Mouse (Mus musculus) neural tube, embryonic 12.5 days (tissue): Measurements from ENCODE around the gene Rassf8. TPM values are rescaled to one million over a fixed set of nuclear protein-coding genes. Genes with fewer than 3 reads are reported as not detected.
A peak's percentile ranks its signal among the peaks of the same experiment; 100 is the strongest.

ENCODE experiments used
- ATAC-seq: fragments of 200-750 bp; cut with Nextera tagmentation; 2 replicates; pipeline ENCODE4 v1.8.0; 2017; ENCODE audit warnings: low read depth, mild to moderate bottlenecking, moderate TSS enrichment, moderate library complexity; ENCODE audit not compliant: low FRiP score
- H3K27ac ChIP-seq: fragments of 300-500 bp; sonication (generic); 2 replicates; pipeline ENCODE4 v1.5.1; 2016
- H3K27me3 ChIP-seq: fragments of 300-500 bp; sonication (generic); replicated peaks from 2 replicates; pipeline ENCODE4 v1.6.1; 2016; ENCODE audit warnings: mild to moderate bottlenecking
- H3K36me3 ChIP-seq: fragments of 300-500 bp; sonication (generic); 2 replicates; pipeline ENCODE4 v1.6.1; 2016; ENCODE audit warnings: mild to moderate bottlenecking
- H3K4me1 ChIP-seq: fragments of 300-500 bp; sonication (generic); 2 replicates; pipeline ENCODE4 v1.6.1; 2016
- H3K4me2 ChIP-seq: fragments of 300-500 bp; sonication (generic); replicated peaks from 2 replicates; pipeline ENCODE4 v1.6.1; 2016; ENCODE audit warnings: mild to moderate bottlenecking
- H3K4me3 ChIP-seq: fragments of 300-500 bp; sonication (generic); 2 replicates; pipeline ENCODE4 v1.5.1; 2016
- H3K9ac ChIP-seq: fragments of 300-500 bp; sonication (generic); 2 replicates; pipeline ENCODE4 v1.6.1; 2016; ENCODE audit warnings: mild to moderate bottlenecking
- H3K9me3 ChIP-seq: fragments of 300-500 bp; sonication (generic); 2 replicates; pipeline ENCODE4 v1.6.1; 2016; ENCODE audit warnings: mild to moderate bottlenecking
- WGBS: fragments of 180-500 bp; shearing (Covaris S2); methylation state at CpG from one replicate; pipeline ENCODE4 v1.1.7; 2016; 5-methylcytosine and 5-hydroxymethylcytosine counted together
- polyA plus RNA-seq: library from polyadenylated mRNA; unstranded; fragments of >200 nt; fragmentation: Nextera tagmentation; extraction: Ambion mirVana; gene quantifications from 2 replicates; pipeline ENCODE4 v1.2.1, GENCODE M21; 2016

Rassf8 gene
- polyA plus RNA-seq, 1 experiment from 2014 or later = 3.6 TPM

- no peak overlapping the region for H3K4me2 ChIP-seq
- H3K4me1 ChIP-seq = peaks cover 31% of the 10 kb centered on the region
- no peaks in the 10 kb centered on the region for H3K9me3 ChIP-seq
- no peak overlapping the region for H3K27ac ChIP-seq
- peaks cover 44% of the 10 kb centered on the region for H3K27me3 ChIP-seq
- ATAC-seq = no peak
- no peaks in the 10 kb centered on the region for H3K36me3 ChIP-seq
- 66% methylated on average over 2 of the region's 2 CpGs for WGBS
- H3K9ac ChIP-seq = no peak overlapping the region
- H3K4me3 ChIP-seq = no peak overlapping the region
These were observed 113.8 kb downstream of the Rassf8 start for GRCm38 (mm10) chr6:145860350-145860749.

DNA sequence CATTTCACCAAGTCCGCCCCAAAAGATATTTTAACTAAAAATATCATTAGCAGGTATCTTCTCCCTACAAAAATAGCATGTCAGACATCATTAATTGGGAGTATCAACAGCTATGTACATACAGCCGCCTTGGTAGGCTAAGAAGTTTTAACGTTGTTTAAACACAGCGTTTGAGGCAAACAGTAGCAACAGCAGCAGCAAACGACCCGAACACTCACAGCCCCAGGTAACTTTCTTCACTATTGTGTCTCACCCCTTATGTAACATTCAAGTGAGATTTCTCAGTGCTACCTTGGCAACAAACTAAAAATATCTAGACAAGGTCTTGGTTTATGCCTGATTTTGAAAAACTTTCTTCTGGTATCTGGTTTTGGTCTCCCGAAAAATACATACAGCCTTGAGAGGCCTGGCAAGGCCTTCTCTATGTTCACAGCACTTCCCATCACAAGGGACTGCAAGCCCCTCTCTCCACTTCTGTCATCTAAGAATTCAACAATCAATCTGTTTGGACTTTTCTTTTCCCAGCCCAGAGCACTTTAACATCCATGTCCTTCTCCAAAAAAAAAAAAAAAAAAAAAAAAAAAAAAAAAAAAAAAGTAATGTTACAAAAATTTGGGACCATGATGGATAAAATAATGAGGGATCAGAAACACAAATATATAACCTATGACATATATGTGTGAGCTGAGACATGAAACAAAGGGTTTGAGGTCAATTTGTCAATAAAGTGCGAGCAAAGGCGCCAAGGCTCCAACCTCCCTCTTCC lies 115.1 kb downstream of the Rassf8 start:
- no peak overlapping the region for H3K27ac ChIP-seq
- no peak overlapping the region for H3K9ac ChIP-seq
- peaks cover 30% of the 10 kb centered on the region for H3K4me1 ChIP-seq
- H3K4me3 ChIP-seq = no peak overlapping the region
- H3K27me3 ChIP-seq = peaks cover 53% of the 10 kb centered on the region
- ATAC-seq = no peak
- H3K9me3 ChIP-seq = no peaks in the 10 kb centered on the region
- H3K36me3 ChIP-seq = no peaks in the 10 kb centered on the region
- peak overlapping the region; percentile 99; the same call in 1 of the 2 replicates for H3K4me2 ChIP-seq
- 77% methylated on average over 9 of the region's 9 CpGs for WGBS

GRCm38 (mm10) chr6:145862321-145862720 lies 115.8 kb downstream of the Rassf8 start:
- peaks cover 58% of the 10 kb centered on the region for H3K27me3 ChIP-seq
- no peaks in the 10 kb centered on the region for H3K36me3 ChIP-seq
- H3K9me3 ChIP-seq = no peaks in the 10 kb centered on the region
- peak overlapping the region; percentile 57 for H3K4me3 ChIP-seq
- peaks cover 30% of the 10 kb centered on the region for H3K4me1 ChIP-seq
- H3K4me2 ChIP-seq = peak overlapping the region; percentile 99
- H3K27ac ChIP-seq = no peak overlapping the region
- ATAC-seq = no peak
- H3K9ac ChIP-seq = peak overlapping the region; percentile 62; the same call in 1 of the 2 replicates
- WGBS = 15% methylated on average over 4 of the region's 4 CpGs

- no peak for ATAC-seq
- Histone ChIP-seq H3K9ac (peak overlapping the region; percentile 62), H3K27me3 (peaks cover 60% of the 10 kb centered on the region), H3K4me2 (peak overlapping the region; percentile 99), H3K36me3 (no peaks in the 10 kb centered on the region), H3K9me3 (no peaks in the 10 kb centered on the region), H3K4me3 (peak overlapping the region; percentile 57), H3K4me1 (peaks cover 30% of the 10 kb centered on the region), H3K27ac (no peak overlapping the region)
- under 1% methylated on average over 35 of the region's 35 CpGs for WGBS
These were observed 116.2 kb downstream of the Rassf8 start for GRCm38 (mm10) chr6:145862739-145863064.

DNA sequence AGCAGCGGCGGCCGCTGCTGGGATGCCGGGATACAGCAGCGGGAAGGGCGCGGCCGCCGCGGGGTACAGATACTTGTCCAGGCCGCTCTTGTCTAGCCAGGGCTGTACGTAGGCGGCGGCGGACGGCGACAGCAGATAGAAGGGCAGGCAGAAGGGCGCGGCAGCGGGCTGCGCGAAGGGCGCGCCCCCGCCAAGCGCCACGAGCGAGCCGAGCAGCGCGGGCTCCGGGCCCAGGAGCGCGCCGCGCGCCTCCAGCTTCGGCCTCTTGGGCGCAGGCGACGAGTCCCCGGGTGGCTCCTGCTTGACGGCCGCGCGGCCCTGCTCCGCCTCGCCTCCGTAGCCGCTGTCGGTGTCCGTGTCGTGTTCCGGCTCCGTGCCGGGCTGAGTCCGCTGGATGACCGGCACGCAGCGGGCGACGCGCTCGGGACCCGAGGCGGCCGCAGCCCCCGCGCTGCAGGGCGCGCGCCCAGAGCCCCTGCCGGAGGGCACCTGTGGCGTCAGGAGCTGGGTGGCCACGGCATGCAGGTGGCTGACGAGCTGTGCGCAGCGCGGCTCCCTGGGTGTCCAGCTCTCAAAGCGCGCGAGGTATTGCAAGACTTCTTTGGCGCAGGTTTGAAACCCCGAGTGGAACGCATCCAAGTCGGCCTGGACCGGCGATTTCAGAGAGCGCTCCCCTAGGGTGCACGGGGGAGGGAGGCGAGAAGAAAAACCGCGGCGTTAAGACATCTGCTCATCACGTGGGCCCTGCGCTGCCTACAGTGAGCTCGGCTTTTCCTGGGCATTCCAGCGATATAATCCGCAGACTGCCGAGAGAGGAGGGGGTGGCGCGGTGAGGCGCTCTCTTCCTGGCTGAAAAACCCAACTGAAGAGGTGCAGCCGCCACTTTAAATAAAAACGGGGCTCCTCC lies 116.8 kb downstream of the Rassf8 start:
- WGBS = under 1% methylated on average over 105 of the region's 105 CpGs

GRCm38 (mm10) chr6:145864171-145864570 lies 117.6 kb downstream of the Rassf8 start:
- H3K9me3 ChIP-seq = no peaks in the 10 kb centered on the region
- H3K4me3 ChIP-seq = peak overlapping the region; percentile 57
- H3K4me1 ChIP-seq = peaks cover 30% of the 10 kb centered on the region
- H3K27ac ChIP-seq = no peak overlapping the region
- no peak for ATAC-seq
- under 1% methylated on average over 8 of the region's 8 CpGs for WGBS
- 0 out of 2 replicates have a peak overlapping the region, but pooled peaks have one; percentile 62 for H3K9ac ChIP-seq
- peaks cover 69% of the 10 kb centered on the region for H3K27me3 ChIP-seq
- peak overlapping the region; percentile 99 for H3K4me2 ChIP-seq
- no peaks in the 10 kb centered on the region for H3K36me3 ChIP-seq

More for the DNA sequence above, 116.8 kb downstream of the Rassf8 start:
- no peaks in the 10 kb centered on the region for H3K36me3 ChIP-seq
- ATAC-seq = peak; percentile 60
- no peaks in the 10 kb centered on the region for H3K9me3 ChIP-seq
- peak overlapping the region; percentile 62 for H3K9ac ChIP-seq
- H3K4me1 ChIP-seq = peaks cover 30% of the 10 kb centered on the region
- peak overlapping the region; percentile 99 for H3K4me2 ChIP-seq
- peak overlapping the region; percentile 57 for H3K4me3 ChIP-seq
- H3K27ac ChIP-seq = no peak overlapping the region
- H3K27me3 ChIP-seq = peaks cover 63% of the 10 kb centered on the region

- H3K4me2 ChIP-seq = peak within 1 kb of the TSS; percentile 99
- H3K4me3 ChIP-seq = peak within 1 kb of the TSS; percentile 51
- no peaks in the 10 kb centered on the region for H3K9me3 ChIP-seq
- peaks cover 30% of the 10 kb centered on the region for H3K4me1 ChIP-seq
- H3K27ac ChIP-seq = no peak within 1 kb of the TSS
- H3K36me3 ChIP-seq = no peaks in the 10 kb centered on the region
- peak; percentile 43 for ATAC-seq
- WGBS = 1% methylated on average over 57 of the region's 57 CpGs
- H3K9ac ChIP-seq = peak within 1 kb of the TSS; percentile 59
- peaks cover 65% of the 10 kb centered on the region for H3K27me3 ChIP-seq
These were observed 118.8 kb downstream of the Rassf8 start, which contains the start of gene Bhlhe41 for GRCm38 (mm10) chr6:145865289-145865885. Gene Bhlhe41, minus strand, starts transcription at chr6:145865558.

- H3K4me3 ChIP-seq = peak overlapping the region; percentile 51
- ATAC-seq = peak; percentile 52
- WGBS = under 1% methylated on average over 69 of the region's 69 CpGs
- no peaks in the 10 kb centered on the region for H3K36me3 ChIP-seq
- H3K4me2 ChIP-seq = peak overlapping the region; percentile 99
- H3K27me3 ChIP-seq = peaks cover 64% of the 10 kb centered on the region
- H3K9ac ChIP-seq = peak overlapping the region; percentile 59
- H3K27ac ChIP-seq = no peak overlapping the region
- H3K9me3 ChIP-seq = no peaks in the 10 kb centered on the region
- peaks cover 30% of the 10 kb centered on the region for H3K4me1 ChIP-seq
These were observed 119.6 kb downstream of the Rassf8 start for GRCm38 (mm10) chr6:145865886-145866851.

DNA sequence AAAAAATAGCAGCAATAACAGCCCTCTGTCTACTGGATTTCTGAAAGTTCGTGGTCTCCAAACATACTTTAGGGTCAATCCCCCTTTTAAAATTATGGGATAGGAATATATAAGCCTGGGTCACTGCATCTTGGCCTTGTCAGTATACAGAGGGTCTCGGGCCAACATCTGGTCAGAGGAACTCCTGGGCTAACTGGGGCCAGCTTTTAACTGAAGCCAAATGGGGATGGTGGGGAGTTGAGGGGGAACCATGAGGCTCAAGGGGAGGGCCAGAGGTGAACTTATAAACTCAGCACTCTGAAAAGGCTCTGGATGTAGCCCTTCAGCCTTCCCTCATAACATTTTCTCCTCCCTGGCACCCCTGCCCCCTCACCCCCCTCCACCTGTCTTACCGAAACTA lies 120.6 kb downstream of the Rassf8 start:
- WGBS = 70% methylated on average over 3 of the region's 3 CpGs
- Histone ChIP-seq H3K4me2 (peak overlapping the region; percentile 99), H3K27me3 (peaks cover 57% of the 10 kb centered on the region)

More for the DNA sequence above, 120.6 kb downstream of the Rassf8 start:
- no peak overlapping the region for H3K27ac ChIP-seq
- ATAC-seq = no peak
- H3K4me3 ChIP-seq = no peak overlapping the region
- no peaks in the 10 kb centered on the region for H3K36me3 ChIP-seq
- no peaks in the 10 kb centered on the region for H3K9me3 ChIP-seq
- H3K9ac ChIP-seq = no peak overlapping the region
- peaks cover 30% of the 10 kb centered on the region for H3K4me1 ChIP-seq
